In the genomic region with DNA sequence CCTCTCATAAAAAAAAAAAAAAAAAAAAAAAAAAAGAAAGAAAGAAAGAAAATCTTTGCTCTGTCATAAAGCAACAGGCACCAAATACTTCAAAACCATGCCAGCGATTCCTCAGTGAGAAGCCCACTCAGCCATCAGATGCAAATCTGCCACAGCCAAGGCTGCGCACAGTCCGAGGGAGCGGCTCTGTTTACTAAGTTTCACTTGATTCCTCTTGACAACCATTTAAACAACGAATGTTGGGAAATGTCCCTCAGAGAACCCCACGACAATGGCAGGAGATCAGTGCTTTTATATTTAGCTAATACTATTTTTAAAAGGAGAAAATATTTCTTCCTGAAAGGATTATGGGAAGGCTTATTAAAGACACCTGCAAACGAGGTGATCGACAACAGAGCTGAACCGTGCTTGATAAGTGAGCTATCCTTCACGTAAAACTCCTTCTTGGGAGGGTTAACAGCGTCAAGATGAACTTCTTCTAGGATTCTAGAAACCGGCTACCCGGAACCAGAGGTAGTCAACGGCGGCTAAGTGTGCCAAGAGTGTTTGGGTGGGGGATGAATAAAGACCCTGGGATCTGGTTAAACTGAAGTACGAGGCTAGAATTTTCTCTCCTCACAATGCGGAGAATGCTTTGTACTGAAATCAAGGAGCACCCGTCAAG, we compare ENCODE assay signal across 8 mouse cellular contexts.
DNase-seq lines count a peak whose midpoint lies in the region; ATAC-seq lines count a peak whose summit lies in the region.

No protein-coding gene starts in this region.

- no peaks in the 10 kb centered on the region for H3K9me3 ChIP-seq in neural tube, embryonic 11.5 days (ENCODE audit: control insufficient read depth, low read length)
- no peaks in the 10 kb centered on the region for H3K9me3 ChIP-seq in heart, embryonic 14.5 days (ENCODE audit: control insufficient read depth, low read length)
- H3K9me3 ChIP-seq in liver, embryonic 15.5 days (replicated peaks), result no peaks in the 10 kb centered on the region
- H3K9me3 ChIP-seq in stomach, embryonic 15.5 days, result no peaks in the 10 kb centered on the region

- ATAC-seq in neural tube, embryonic 11.5 days (ENCODE audit: insufficient read depth, low FRiP score, low TSS enrichment), result 0 out of 2 replicates have a peak, but pooled peaks have one; percentile 13
- ATAC-seq in heart, embryonic 14.5 days (ENCODE audit: insufficient number of reproducible peaks, insufficient read depth, low FRiP score, low read depth), result no peak
- ATAC-seq in liver, embryonic 15.5 days (ENCODE audit: insufficient read depth), result peak; percentile 49; the same call in 1 of the 2 replicates
- no peak for ATAC-seq in stomach, embryonic 15.5 days (ENCODE audit: insufficient read depth, low FRiP score, low read depth)

- H3K9ac ChIP-seq in neural tube, embryonic 11.5 days (ENCODE audit: low read length), result no peak overlapping the region
- H3K9ac ChIP-seq in heart, embryonic 14.5 days (ENCODE audit: low read length), result peak overlapping the region; percentile 62
- H3K9ac ChIP-seq in liver, embryonic 15.5 days, result peak overlapping the region; percentile 38
- no peak overlapping the region; the same call in 1 of the 2 replicates for H3K9ac ChIP-seq in stomach, embryonic 15.5 days

- H3K27ac ChIP-seq in neural tube, embryonic 11.5 days (ENCODE audit: low read depth, low read length), result no peak overlapping the region
- no peak overlapping the region for H3K27ac ChIP-seq in heart, embryonic 14.5 days (replicated peaks in 1 of 2; ENCODE audit: control insufficient read depth in 1 of 2, insufficient read depth in 1 of 2, low read depth in 2 of 2, low read length in 2 of 2)
- H3K27ac ChIP-seq in liver, embryonic 15.5 days (replicated peaks), result peak overlapping the region; percentile 33; the same call in 1 of the 2 replicates
- H3K27ac ChIP-seq in stomach, embryonic 15.5 days, result no peak overlapping the region

- no peak overlapping the region for H3K4me3 ChIP-seq in neural tube, embryonic 11.5 days (ENCODE audit: low read depth, low read length)
- H3K4me3 ChIP-seq in heart, embryonic 14.5 days (ENCODE audit: control insufficient read depth in 1 of 2, insufficient read depth in 1 of 2, low read depth in 1 of 2, low read length in 2 of 2), result peak overlapping the region; percentile 14 to 36
- H3K4me3 ChIP-seq in liver, embryonic 15.5 days (replicated peaks), result peak overlapping the region; percentile 41
- H3K4me3 ChIP-seq in stomach, embryonic 15.5 days (replicated peaks), result peak overlapping the region; percentile 26

- H3K27me3 ChIP-seq in neural tube, embryonic 11.5 days (ENCODE audit: control insufficient read depth, insufficient read depth, low read length), result no peaks in the 10 kb centered on the region
- no peaks in the 10 kb centered on the region for H3K27me3 ChIP-seq in heart, embryonic 14.5 days (ENCODE audit: control insufficient read depth, insufficient read depth, low read length)
- H3K27me3 ChIP-seq in liver, embryonic 15.5 days, result no peaks in the 10 kb centered on the region
- H3K27me3 ChIP-seq in stomach, embryonic 15.5 days (replicated peaks), result no peaks in the 10 kb centered on the region

- peak overlapping the region; percentile 33; the same call in 1 of the 2 replicates for H3K4me2 ChIP-seq in neural tube, embryonic 11.5 days (ENCODE audit: low read depth)
- H3K4me2 ChIP-seq in heart, embryonic 14.5 days (ENCODE audit: low read length), result peak overlapping the region; percentile 74
- H3K4me2 ChIP-seq in liver, embryonic 15.5 days, result peak overlapping the region; percentile 70
- peak overlapping the region; percentile 58 for H3K4me2 ChIP-seq in stomach, embryonic 15.5 days

- 52% methylated on average over 18 of the region's 18 CpGs for WGBS in neural tube, embryonic 11.5 days
- WGBS in heart, embryonic 14.5 days, result 22% methylated on average over 18 of the region's 18 CpGs
- WGBS in liver, embryonic 15.5 days (ENCODE audit: insufficient replicate concordance), result 25% methylated on average over 18 of the region's 18 CpGs
- 13% methylated on average over 18 of the region's 18 CpGs for WGBS in stomach, embryonic 15.5 days

- H3K36me3 ChIP-seq in neural tube, embryonic 11.5 days (ENCODE audit: control insufficient read depth, insufficient read depth, low read length), result no peaks in the 10 kb centered on the region
- H3K36me3 ChIP-seq in heart, embryonic 14.5 days (ENCODE audit: control insufficient read depth, insufficient read depth, low read length), result no peaks in the 10 kb centered on the region
- H3K36me3 ChIP-seq in liver, embryonic 15.5 days (replicated peaks), result no peaks in the 10 kb centered on the region
- no peaks in the 10 kb centered on the region for H3K36me3 ChIP-seq in stomach, embryonic 15.5 days

- DNase-seq in neural tube, embryonic 11.5 days (ENCODE audit: low spot score), result no peak
- no peak for DNase-seq in neural tube, embryonic 10.5 days (ENCODE audit: extremely low spot score, low spot score)
- no peak for DNase-seq in right cerebral cortex, postnatal 10 days (ENCODE audit: low spot score in 2 of 2)
- DNase-seq in cerebellum, adult 11 months, result no peak
- DNase-seq in layer of hippocampus, postnatal 10 days (ENCODE audit: low spot score in 2 of 2), result no peak

- peaks cover 3% of the 10 kb centered on the region; the same call in 1 of the 2 replicates for H3K4me1 ChIP-seq in neural tube, embryonic 11.5 days (ENCODE audit: control insufficient read depth, insufficient read depth, low read length)
- H3K4me1 ChIP-seq in heart, embryonic 14.5 days (ENCODE audit: control insufficient read depth in 2 of 2, insufficient read depth in 2 of 2, low read length in 2 of 2), result peaks cover 8 to 13% of the 10 kb centered on the region in 2 experiments; a peak in 3 of 4 replicates
- peaks cover 16% of the 10 kb centered on the region for H3K4me1 ChIP-seq in liver, embryonic 15.5 days (replicated peaks)
- H3K4me1 ChIP-seq in stomach, embryonic 15.5 days, result peaks cover 15% of the 10 kb centered on the region; the same call in 1 of the 2 replicates

Comparison
In these comparisons a context has a peak if more than half of its experiments do, and no peak if none do; other contexts are left out.
1. ATAC-seq: peak in neural tube, embryonic 11.5 days (single experiment) and liver, embryonic 15.5 days (single experiment); none in heart, embryonic 14.5 days (single experiment) and stomach, embryonic 15.5 days (single experiment).
2. H3K9ac ChIP-seq: peak in heart, embryonic 14.5 days (single experiment) and liver, embryonic 15.5 days (single experiment); none in neural tube, embryonic 11.5 days (single experiment) and stomach, embryonic 15.5 days (single experiment).
3. Peak in every context shown above with its lines, with median percentiles within 50 percentile points of each other: H3K4me2 ChIP-seq.